Mouse (Mus musculus) megakaryocyte-erythroid progenitor cell, adult 5-6 weeks (primary cell): ENCODE results near the gene Ppp3ca. TPM values are rescaled to one million over a fixed set of nuclear protein-coding genes. Genes with fewer than 3 reads are reported as not detected.
A peak's percentile ranks its signal among the peaks of the same experiment; 100 is the strongest.

Experiments
- ATAC-seq: replicated peaks from 2 replicates; pipeline ENCODE4 v1.8.0; 2016; ENCODE audit warnings: mild to moderate bottlenecking, inconsistent platforms; ENCODE audit not compliant: severe bottlenecking, poor library complexity, low FRiP score, low TSS enrichment
- total RNA-seq, 2 experiments: library from RNA; stranded (forward) in 1 of 2; stranded (reverse) in 1 of 2; fragments of 200-1000, 215-1000 nt in 1 of 2; fragments of >200 nt in 1 of 2; fragmentation: Nextera tagmentation in 1 of 2; gene quantifications; 2 replicates each; pipeline ENCODE4 v1.2.3; 2014 to 2017

The Ppp3ca gene
- total RNA-seq, 2 experiments from 2014 or later = 19.6 to 20.2 TPM

- peak; percentile 18 for ATAC-seq
Measured at GRCm38 (mm10) chr3:136791946-136792345, 122.0 kb downstream of the Ppp3ca start.

GRCm38 (mm10) chr3:136793411-136793810 lies 123.5 kb downstream of the Ppp3ca start:
- no peak for ATAC-seq

DNA sequence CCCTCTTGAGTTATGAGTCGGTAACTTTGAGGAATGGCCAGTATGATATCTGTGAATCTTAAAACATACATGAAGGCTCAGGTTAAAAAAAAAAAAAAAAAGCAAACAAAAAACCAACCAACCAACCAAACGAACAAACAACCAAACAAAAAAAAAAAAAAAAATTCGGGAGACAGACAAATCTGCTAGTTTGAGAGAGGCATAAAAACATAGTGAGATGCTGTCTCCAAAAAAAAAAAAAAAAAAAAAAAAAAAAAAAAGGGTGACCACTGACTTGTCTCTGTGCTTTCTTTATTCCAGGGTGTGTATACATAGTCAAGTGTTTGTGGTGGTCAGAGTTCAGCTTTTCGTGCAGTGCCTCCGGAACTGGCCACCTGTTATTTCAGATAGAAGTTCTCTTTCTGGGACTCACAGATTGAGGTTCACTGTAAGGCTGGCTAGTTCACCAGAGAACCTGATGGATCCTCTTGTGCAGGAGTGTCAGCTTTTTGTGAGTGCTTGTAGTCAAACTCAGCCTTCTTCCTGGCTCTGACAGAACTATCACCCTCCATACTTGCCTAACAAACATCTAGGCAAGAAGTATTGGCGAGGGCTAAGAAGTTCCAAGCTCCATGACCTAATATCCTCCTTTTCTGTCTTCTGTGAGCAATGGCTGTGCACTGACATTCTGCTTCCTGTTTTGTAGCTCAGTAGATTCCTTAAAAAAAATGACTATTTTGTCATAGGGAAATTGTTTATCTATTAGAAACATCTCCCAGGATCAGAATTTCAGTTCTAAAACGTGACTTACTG lies 124.7 kb downstream of the Ppp3ca start:
- no peak for ATAC-seq

DNA sequence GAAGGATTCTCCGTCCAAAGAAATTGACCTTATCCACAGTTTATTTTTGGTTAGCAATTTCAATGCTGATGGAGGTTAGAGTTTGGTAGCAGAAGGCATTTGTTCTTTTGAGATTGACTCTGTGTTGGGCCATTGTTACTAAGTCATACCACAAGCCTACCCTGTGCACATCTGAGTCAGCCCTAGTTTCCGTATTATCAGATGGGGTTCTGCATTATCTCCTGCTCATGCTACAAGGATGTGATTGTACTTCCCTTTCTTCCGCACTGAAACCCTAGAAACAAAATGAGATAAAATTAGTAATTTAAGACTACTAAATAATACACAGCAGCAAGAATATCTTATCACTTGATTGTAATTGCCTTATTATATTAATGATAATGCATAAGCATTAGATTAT lies 129.0 kb downstream of the Ppp3ca start:
- no peak for ATAC-seq

- ATAC-seq = no peak
Measured at GRCm38 (mm10) chr3:136802595-136802994, 132.7 kb downstream of the Ppp3ca start.

- ATAC-seq = no peak
Measured at GRCm38 (mm10) chr3:136805897-136806296, 136.0 kb downstream of the Ppp3ca start.

GRCm38 (mm10) chr3:136810271-136810670 lies 140.3 kb downstream of the Ppp3ca start:
- ATAC-seq = 0 out of 2 replicates have a peak, but pooled peaks have one; percentile 26

- no peak for ATAC-seq
Measured at GRCm38 (mm10) chr3:136812162-136812561, 142.2 kb downstream of the Ppp3ca start.

DNA sequence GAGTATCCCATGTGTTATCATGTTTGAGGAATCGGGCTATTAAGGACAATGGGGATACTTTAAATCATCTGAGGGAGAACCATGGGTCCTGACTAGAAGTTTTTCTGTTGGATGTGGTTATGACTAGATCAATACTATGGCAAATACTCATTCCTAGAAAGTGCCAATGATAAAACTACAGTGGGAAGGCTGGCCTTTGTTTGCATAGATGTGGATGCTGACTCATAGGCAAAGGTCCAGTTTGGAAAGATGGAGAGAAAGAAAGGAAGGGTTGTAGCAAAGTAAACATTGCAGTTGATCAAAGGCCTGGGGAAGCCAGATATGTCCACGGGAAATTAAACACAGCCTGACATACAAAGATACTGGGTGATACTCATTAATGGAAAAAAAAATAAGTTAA lies 142.9 kb downstream of the Ppp3ca start:
- ATAC-seq = no peak

DNA sequence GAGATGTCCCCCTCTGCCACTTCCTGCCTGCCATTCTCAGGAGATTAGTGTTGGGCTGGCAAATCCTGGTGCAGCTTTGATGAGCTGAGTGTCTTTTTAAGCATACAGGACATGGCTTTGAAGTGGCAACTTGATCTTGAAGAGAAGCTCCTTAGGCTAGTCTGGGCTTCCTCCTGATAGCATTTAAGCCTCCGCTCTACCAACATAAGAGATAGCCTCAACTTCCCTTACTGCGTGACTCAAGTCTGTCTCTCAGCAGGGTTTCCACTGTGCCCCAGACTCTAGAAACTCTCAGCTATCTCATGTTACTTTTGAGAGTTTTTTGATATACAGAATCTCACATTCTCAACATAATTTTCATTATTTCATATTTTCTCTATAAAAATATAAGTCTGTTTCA lies 144.0 kb downstream of the Ppp3ca start:
- no peak for ATAC-seq

DNA sequence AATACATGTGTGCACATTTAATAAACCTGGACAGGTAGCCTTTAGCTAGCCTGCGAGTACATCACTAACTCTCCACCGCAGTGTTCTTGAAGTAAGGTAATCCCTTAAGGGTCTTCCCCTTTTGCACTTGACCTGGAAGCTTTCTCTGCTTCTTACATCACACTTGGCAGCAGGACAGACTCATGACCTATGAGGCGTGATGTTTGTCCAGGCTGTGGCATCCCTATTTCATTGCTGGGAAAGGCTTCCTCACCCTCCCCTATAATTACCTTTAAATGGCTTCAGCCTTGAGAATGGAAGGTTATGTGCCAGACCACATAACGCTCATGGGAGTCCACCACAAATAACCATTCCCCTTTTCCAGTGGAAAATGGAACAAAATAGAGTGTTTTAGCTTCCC lies 145.0 kb downstream of the Ppp3ca start:
- no peak for ATAC-seq

DNA sequence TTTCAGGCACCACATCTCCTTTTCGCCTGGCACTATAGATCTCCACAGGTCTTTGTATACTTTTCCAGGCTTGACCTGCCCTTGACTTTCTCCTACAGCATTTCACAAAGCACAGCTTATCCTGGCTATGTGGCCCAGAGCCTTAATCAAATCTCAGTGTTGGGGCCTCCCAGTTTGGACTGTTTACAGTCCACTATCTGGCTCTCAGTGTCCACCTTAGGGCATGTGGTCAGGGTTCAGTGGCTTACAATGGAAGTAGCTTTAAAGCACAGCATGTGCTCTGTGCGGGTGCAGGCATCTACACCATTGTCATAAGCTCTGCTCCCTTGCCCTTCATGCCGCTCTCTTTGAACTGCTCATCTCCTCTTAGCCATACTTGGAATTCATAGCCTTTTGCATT lies 146.4 kb downstream of the Ppp3ca start:
- ATAC-seq = no peak

- no peak for ATAC-seq
Measured at GRCm38 (mm10) chr3:136818997-136819396, 149.1 kb downstream of the Ppp3ca start.

GRCm38 (mm10) chr3:136821039-136821438 lies 151.1 kb downstream of the Ppp3ca start:
- no peak for ATAC-seq

- ATAC-seq = peak; percentile 35
Measured at GRCm38 (mm10) chr3:136821993-136822392, 152.1 kb downstream of the Ppp3ca start.

GRCm38 (mm10) chr3:136822431-136822830 lies 152.5 kb downstream of the Ppp3ca start:
- 0 out of 2 replicates have a peak, but pooled peaks have one; percentile 41 for ATAC-seq

DNA sequence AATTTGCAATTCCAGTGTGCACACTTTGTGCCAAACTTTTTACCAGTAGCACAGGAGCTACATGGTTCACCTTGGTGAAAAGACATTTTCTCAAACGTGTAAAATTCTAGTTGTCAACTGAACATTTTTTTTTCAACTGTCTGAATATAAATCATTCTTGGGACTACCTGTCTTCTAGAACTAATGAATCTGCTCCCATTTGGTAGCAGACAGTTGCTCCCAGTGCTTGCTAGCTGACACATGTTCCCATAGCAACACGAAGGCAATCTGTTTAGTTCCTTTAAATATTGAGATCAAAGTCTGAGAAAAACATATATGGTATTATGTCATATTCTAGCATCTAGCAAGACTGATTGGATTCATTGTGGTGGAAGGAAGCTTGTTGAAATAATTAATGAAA lies 158.5 kb downstream of the Ppp3ca start:
- ATAC-seq = no peak

DNA sequence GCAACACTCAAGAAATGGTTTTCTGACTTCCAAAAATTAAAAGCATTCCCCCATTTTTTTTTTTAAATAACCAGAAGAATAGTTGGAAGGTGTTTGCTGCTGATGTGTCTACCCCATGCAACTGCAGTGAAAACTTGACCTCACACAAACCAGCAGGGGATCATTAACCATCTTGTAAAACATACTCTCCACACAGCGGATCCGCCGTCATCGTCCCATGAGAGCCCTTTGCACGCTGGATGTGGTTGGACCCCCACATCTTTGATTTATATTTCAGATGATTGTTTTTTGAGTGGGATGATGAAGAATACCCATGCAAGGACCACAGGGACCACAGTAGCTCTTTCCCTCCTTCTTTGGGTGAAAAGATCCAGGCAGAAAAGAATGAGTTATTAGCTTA lies 159.2 kb downstream of the Ppp3ca start:
- ATAC-seq = no peak

- ATAC-seq = no peak
Measured at GRCm38 (mm10) chr3:136830687-136831220, 160.8 kb downstream of the Ppp3ca start.

- ATAC-seq = no peak
Measured at GRCm38 (mm10) chr3:136833003-136833745, 163.2 kb downstream of the Ppp3ca start.
